Mouse (Mus musculus) MEL (cell line): ENCODE results near the gene Tbc1d17. TPM values are rescaled to one million over a fixed set of nuclear protein-coding genes. Genes with fewer than 3 reads are reported as not detected.

ENCODE experiments used
- DNase-seq: peaks from one replicate; pipeline ENCODE4 v3.0.0; 2011; ENCODE audit warnings: low read depth, low spot score
- H3K27ac ChIP-seq: 2 replicates; pipeline ENCODE4 v1.5.1; 2012; ENCODE audit warnings: low read depth, mild to moderate bottlenecking, control low read depth, low read length, moderate library complexity; ENCODE audit not compliant: control insufficient read depth
- H3K27me3 ChIP-seq, 2 experiments: fragments of 150-350 bp in 1 of 2; sonication (generic) in 1 of 2; 2 replicates each; pipeline ENCODE4 v1.6.1; 2012; ENCODE audit warnings: low read length in 2 of 2, mild to moderate bottlenecking in 2 of 2, improper control_type of control experiment in 1 of 2, moderate library complexity in 1 of 2; ENCODE audit not compliant: insufficient read depth in 2 of 2, control insufficient read depth in 1 of 2
- H3K36me3 ChIP-seq, 2 experiments: 2 replicates each; pipeline ENCODE4 v1.6.1; 2012 to 2014; ENCODE audit warnings: low read length in 2 of 2, improper control_type of control experiment in 1 of 2, inconsistent platforms in 1 of 2, mild to moderate bottlenecking in 1 of 2; ENCODE audit not compliant: insufficient read depth in 2 of 2, control insufficient read depth in 1 of 2
- H3K4me1 ChIP-seq, 2 experiments: fragments of 150-350 bp in 1 of 2; sonication (generic) in 1 of 2; 2 replicates each; pipeline ENCODE4 v1.6.1; 2012; ENCODE audit warnings: low read length in 2 of 2, improper control_type of control experiment in 1 of 2, mild to moderate bottlenecking in 1 of 2; ENCODE audit not compliant: insufficient read depth in 2 of 2, control insufficient read depth in 1 of 2
- H3K4me3 ChIP-seq, 2 experiments: fragments of 150-350 bp in 1 of 2; sonication (generic) in 1 of 2; 2 replicates each; pipeline ENCODE4 v1.5.1; 2012; ENCODE audit warnings: low read depth in 2 of 2, low read length in 2 of 2, mild to moderate bottlenecking in 2 of 2, moderate library complexity in 2 of 2, control low read depth in 1 of 2, improper control_type of control experiment in 1 of 2; ENCODE audit not compliant: control insufficient read depth in 1 of 2, insufficient read depth in 1 of 2
- H3K79me2 ChIP-seq: 2 replicates; pipeline ENCODE4 v1.6.1; 2012; ENCODE audit warnings: mild to moderate bottlenecking, low read length, moderate library complexity; ENCODE audit not compliant: control insufficient read depth, poor library complexity, insufficient read depth
- H3K9ac ChIP-seq: 2 replicates; pipeline ENCODE4 v1.6.1; 2012; ENCODE audit warnings: low read depth, mild to moderate bottlenecking, control low read depth, low read length, moderate library complexity; ENCODE audit not compliant: control insufficient read depth, poor library complexity, severe bottlenecking
- H3K9me3 ChIP-seq: fragments of 150-350 bp; sonication (generic); replicated peaks from 2 replicates; pipeline ENCODE4 v1.6.1; 2012; ENCODE audit warnings: mild to moderate bottlenecking, low read length, improper control_type of control experiment, moderate library complexity; ENCODE audit not compliant: insufficient read depth
- CHD1 ChIP-seq: IDR thresholded peaks from 2 replicates; pipeline ENCODE4 v1.6.1; 2012; ENCODE audit warnings: low read depth, mild to moderate bottlenecking, inconsistent platforms, low read length, improper control_type of control experiment
- ETS1 ChIP-seq: IDR thresholded peaks from 2 replicates; pipeline ENCODE4 v1.6.1; 2012; ENCODE audit warnings: low read depth, mild to moderate bottlenecking, inconsistent platforms, low read length, improper control_type of control experiment, moderate library complexity
- GABPA ChIP-seq: IDR thresholded peaks from 2 replicates; pipeline ENCODE4 v1.6.1; 2012; ENCODE audit warnings: low read depth, mild to moderate bottlenecking, inconsistent platforms, low read length, improper control_type of control experiment, moderate library complexity
- GATA1 ChIP-seq: IDR thresholded peaks from 2 replicates; pipeline ENCODE4 v1.6.1; 2011; ENCODE audit warnings: low read depth, low read length, improper control_type of control experiment
- HCFC1 ChIP-seq: IDR thresholded peaks from 2 replicates; pipeline ENCODE4 v1.6.1; 2012; ENCODE audit warnings: low read depth, mild to moderate bottlenecking, inconsistent platforms, low read length, improper control_type of control experiment, moderate library complexity
- JUND ChIP-seq: IDR thresholded peaks from 2 replicates; pipeline ENCODE4 v1.6.1; 2011; ENCODE audit warnings: low read depth, mild to moderate bottlenecking, improper control_type of control experiment, low read length
- KAT2A ChIP-seq: conservative IDR thresholded peaks from 2 replicates; pipeline ENCODE4 v1.6.1; 2012; ENCODE audit warnings: low read depth, low read length, improper control_type of control experiment, inconsistent platforms
- MEF2A ChIP-seq: IDR thresholded peaks from 2 replicates; pipeline ENCODE4 v1.6.1; 2014; ENCODE audit warnings: low read depth, mild to moderate bottlenecking, inconsistent platforms, low read length, improper control_type of control experiment; ENCODE audit not compliant: poor library complexity, insufficient replicate concordance, severe bottlenecking; ENCODE audit errors: extremely low read depth
- MYB ChIP-seq: IDR thresholded peaks from 2 replicates; pipeline ENCODE4 v1.6.1; 2011; ENCODE audit warnings: mild to moderate bottlenecking, low read depth, low read length, improper control_type of control experiment
- MYC ChIP-seq: IDR thresholded peaks from 2 replicates; pipeline ENCODE4 v1.6.1; 2011; ENCODE audit warnings: low read depth, mild to moderate bottlenecking, low read length, improper control_type of control experiment, moderate library complexity
- NELFE ChIP-seq: IDR thresholded peaks from 2 replicates; pipeline ENCODE4 v1.6.1; 2011; ENCODE audit warnings: low read depth, low read length, improper control_type of control experiment
- NRF1 ChIP-seq: IDR thresholded peaks from 2 replicates; pipeline ENCODE4 v1.6.1; 2014; ENCODE audit warnings: low read depth, mild to moderate bottlenecking, inconsistent platforms, low read length, improper control_type of control experiment, moderate library complexity; ENCODE audit not compliant: poor library complexity, insufficient read depth, severe bottlenecking
- POLR2A ChIP-seq, 2 experiments: IDR thresholded peaks; 2 replicates each; pipeline ENCODE4 v1.6.1; 2011 to 2012; ENCODE audit warnings: low read length in 2 of 2, mild to moderate bottlenecking in 2 of 2, control low read depth in 1 of 2, improper control_type of control experiment in 1 of 2, low read depth in 1 of 2, moderate library complexity in 1 of 2; ENCODE audit not compliant: control insufficient read depth in 1 of 2, insufficient read depth in 1 of 2, poor library complexity in 1 of 2
- POLR2AphosphoS2 ChIP-seq: IDR thresholded peaks from 2 replicates; pipeline ENCODE4 v1.6.1; 2011; ENCODE audit warnings: low read length, improper control_type of control experiment
- POLR2AphosphoS5 ChIP-seq: IDR thresholded peaks from 2 replicates; pipeline ENCODE4 v1.6.1; 2012; ENCODE audit warnings: low read depth, borderline replicate concordance, mild to moderate bottlenecking, inconsistent platforms, low read length, moderate library complexity, mixed read lengths
- RCOR1 ChIP-seq: IDR thresholded peaks from 2 replicates; pipeline ENCODE4 v1.6.1; 2012; ENCODE audit warnings: low read depth, mild to moderate bottlenecking, inconsistent platforms, low read length, improper control_type of control experiment
- SIN3A ChIP-seq: IDR thresholded peaks from 2 replicates; pipeline ENCODE4 v1.6.1; 2012; ENCODE audit warnings: low read length, improper control_type of control experiment, inconsistent platforms
- TAL1 ChIP-seq: IDR thresholded peaks from 2 replicates; pipeline ENCODE4 v1.6.1; 2012; ENCODE audit warnings: mild to moderate bottlenecking, inconsistent platforms, low read length, moderate library complexity, mixed read lengths
- TBP ChIP-seq: IDR thresholded peaks from 2 replicates; pipeline ENCODE4 v1.8.0; 2011; ENCODE audit warnings: low read depth, low read length, improper control_type of control experiment
- ZC3H11A ChIP-seq: IDR thresholded peaks from 2 replicates; pipeline ENCODE4 v1.6.1; 2012; ENCODE audit warnings: low read depth, mild to moderate bottlenecking, inconsistent platforms, low read length, improper control_type of control experiment
- ZNF384 ChIP-seq: IDR thresholded peaks from 2 replicates; pipeline ENCODE4 v1.6.1; 2012; ENCODE audit warnings: low read depth, mild to moderate bottlenecking, inconsistent platforms, low read length, improper control_type of control experiment
- polyA plus RNA-seq, 2 experiments: library from polyadenylated mRNA; stranded (reverse) in 1 of 2; unstranded in 1 of 2; fragments of >175 nt in 1 of 2; fragments of >200 nt in 1 of 2; gene quantifications; 2 replicates each; pipeline versions ENCODE4 v1.2.1 to v1.2.4; 2012; ENCODE audit warnings: low replicate concordance in 2 of 2, low read depth in 1 of 2; ENCODE audit not compliant: insufficient read length in 2 of 2, insufficient read depth in 1 of 2, missing spikeins in 1 of 2
- total RNA-seq: library from RNA; depleted of rRNA; stranded (reverse); fragments of 300-350 nt; gene quantifications from 2 replicates; pipeline ENCODE4 v1.2.3, GENCODE M21; 2012

The Tbc1d17 gene
- total and polyA plus RNA-seq, 3 experiments = 16.7 to 29.5 TPM; not detected in 1

DNA sequence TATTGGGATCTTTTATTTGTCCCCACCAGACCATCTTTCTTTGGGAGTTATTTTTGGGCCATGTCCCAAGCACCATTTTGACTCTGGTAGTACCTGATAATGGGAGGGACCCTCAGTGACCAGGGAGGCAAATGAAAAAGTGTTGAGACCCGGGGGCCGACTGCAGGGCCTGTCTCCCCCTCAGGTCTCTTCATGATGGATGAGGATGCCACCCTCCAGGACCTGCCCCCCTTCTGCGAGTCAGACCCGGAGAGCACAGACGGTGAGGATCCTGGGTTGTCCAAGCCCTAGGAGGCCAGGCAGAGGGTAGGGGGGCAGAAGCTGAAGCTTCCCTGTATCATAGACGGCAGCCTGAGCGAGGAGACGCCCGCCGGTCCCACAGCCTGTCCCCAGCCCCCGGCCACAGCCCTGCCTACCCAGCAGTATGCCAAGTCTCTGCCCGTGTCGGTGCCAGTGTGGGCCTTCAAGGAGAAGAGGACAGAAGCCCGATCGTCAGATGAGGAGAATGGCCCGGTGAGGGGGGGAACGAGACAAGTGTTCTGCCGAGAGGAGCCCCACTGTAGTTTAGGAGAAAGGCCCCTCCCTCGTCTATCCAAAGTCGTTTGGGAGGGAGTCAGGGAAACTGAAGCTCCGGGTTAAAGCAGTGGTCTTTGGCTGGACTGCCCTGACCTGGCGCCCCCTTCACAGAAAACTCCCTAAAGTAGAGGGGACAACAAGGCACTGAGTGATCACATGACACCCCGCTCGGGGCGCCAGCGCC is 4.9 kb upstream of the Tbc1d17 start:
- Histone ChIP-seq H3K36me3 (peaks cover 0 to 20% of the 10 kb centered on the region in 2 experiments; a peak in 2 of 4 replicates), H3K27ac (no peak overlapping the region), H3K9me3 (no peaks in the 10 kb centered on the region), H3K4me3 (no peak overlapping the region), H3K27me3 (no peaks in the 10 kb centered on the region), H3K9ac (no peak overlapping the region), H3K4me1 (peaks cover 5 to 31% of the 10 kb centered on the region in 2 experiments), H3K79me2 (peaks cover 27% of the 10 kb centered on the region)
- no peak for DNase-seq
- no peak for TF ChIP-seq GABPA
- TF ChIP-seq CHD1 = no peak
- no peak for TF ChIP-seq POLR2AphosphoS5
- no peak for TF ChIP-seq KAT2A
- no peak for TF ChIP-seq ZC3H11A
- no peak for TF ChIP-seq SIN3A
- no peak for TF ChIP-seq MYC
- TF ChIP-seq POLR2A (IDR thresholded peaks at IDR 0.05; ENCODE audit: control insufficient read depth in 1 of 2, insufficient read depth in 1 of 2, low read depth in 1 of 2, low read length in 2 of 2, poor library complexity in 1 of 2) = no peak
- TF ChIP-seq TBP = no peak
- no peak for TF ChIP-seq JUND
- no peak for TF ChIP-seq NELFE

DNA sequence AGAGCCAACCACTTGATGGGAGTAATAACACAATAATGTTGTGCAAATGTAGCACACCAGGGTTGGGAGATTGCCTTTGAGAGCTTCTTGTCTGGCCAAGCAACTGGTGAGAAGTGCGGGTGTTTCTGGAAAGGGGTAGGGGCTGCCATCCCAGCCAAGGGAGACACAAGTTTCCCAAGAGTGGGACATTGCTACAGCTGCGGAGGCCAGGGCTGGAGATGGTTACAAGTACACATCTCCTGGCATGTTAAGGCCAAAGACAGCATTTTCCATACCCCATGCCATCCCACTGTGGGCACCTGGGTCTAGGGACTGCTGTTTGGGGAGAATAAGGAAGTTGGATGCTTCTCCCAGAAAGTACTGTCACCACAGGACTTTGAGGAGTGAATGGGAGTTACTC is 4.2 kb upstream of the Tbc1d17 start:
- H3K4me3 ChIP-seq = no peak overlapping the region
- H3K27me3 ChIP-seq = no peaks in the 10 kb centered on the region
- DNase-seq = no peak
- TF ChIP-seq CHD1 = no peak
- TF ChIP-seq POLR2AphosphoS5 = no peak
- no peak for TF ChIP-seq NRF1
- no peak for TF ChIP-seq RCOR1
- no peak for TF ChIP-seq TBP
- no peak for TF ChIP-seq TAL1
- no peak for TF ChIP-seq HCFC1
- TF ChIP-seq POLR2AphosphoS2 = no peak
- no peak for TF ChIP-seq MYB
- no peak for TF ChIP-seq MYC
- no peak for TF ChIP-seq ZC3H11A
- TF ChIP-seq MEF2A = no peak
- TF ChIP-seq GATA1 = no peak
- TF ChIP-seq SIN3A = no peak
- TF ChIP-seq GABPA = no peak
- TF ChIP-seq ZNF384 = no peak
- no peak for TF ChIP-seq ETS1
- TF ChIP-seq, all 39 proteins: peak for 0
- Histone ChIP-seq H3K9me3 (no peaks in the 10 kb centered on the region), H3K36me3 (peaks cover 0 to 20% of the 10 kb centered on the region in 2 experiments; a peak in 2 of 4 replicates), H3K9ac (no peak overlapping the region), H3K4me1 (peaks cover 5 to 27% of the 10 kb centered on the region in 2 experiments), H3K79me2 (peaks cover 29% of the 10 kb centered on the region), H3K27ac (no peak overlapping the region)
